ENCODE assay signal across 9 mouse cellular contexts in the genomic region with DNA sequence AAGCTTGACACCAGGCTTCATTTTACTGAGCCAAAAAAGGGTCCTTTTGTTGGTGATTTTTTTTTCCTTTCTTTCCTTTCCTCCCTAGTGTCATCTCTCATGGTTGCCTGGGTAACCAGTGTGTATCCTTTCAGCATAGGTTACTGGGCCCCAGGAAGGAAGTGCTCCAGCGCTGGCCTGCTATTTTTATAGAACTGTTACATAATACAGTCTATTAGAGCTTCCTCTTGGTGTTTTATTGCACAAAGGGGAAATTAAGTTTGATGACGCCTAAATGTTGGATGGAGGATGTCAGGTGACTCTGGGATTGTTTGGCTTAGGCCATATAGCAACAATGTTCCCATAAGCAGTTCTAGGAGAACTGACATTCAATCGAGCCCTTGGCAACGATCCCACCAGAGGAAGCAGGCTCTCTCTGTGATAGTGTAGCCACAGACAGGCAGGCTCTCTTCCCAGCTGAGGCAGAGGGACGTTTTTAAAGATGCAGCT. TPM values are rescaled to one million over a fixed set of nuclear protein-coding genes. Genes with fewer than 3 reads are reported as not detected.
DNase-seq lines count a peak whose midpoint lies in the region; ATAC-seq lines count a peak whose summit lies in the region.
"Had no signal": no experiment of that assay in that cellular context is flagged by ENCODE, and none has a peak within 500 bp of the region (broad histone marks: within the 10 kb centered on the region; RNA-seq: fewer than 3 reads in every experiment).

No protein-coding gene starts in this region.

- no peaks in the 10 kb centered on the region for H3K27me3 ChIP-seq in embryonic facial prominence, embryonic 12.5 days
- no peaks in the 10 kb centered on the region for H3K27me3 ChIP-seq in heart, embryonic 11.5 days (ENCODE audit: control insufficient read depth, insufficient read depth, low read length)
- H3K27me3 ChIP-seq in stomach, embryonic 14.5 days (ENCODE audit: control insufficient read depth, insufficient read depth, low read length), result no peaks in the 10 kb centered on the region
- H3K27me3 ChIP-seq: Patski had no signal

- peak; percentile 62 for ATAC-seq in embryonic facial prominence, embryonic 12.5 days (ENCODE audit: insufficient number of reproducible peaks, insufficient read depth, low FRiP score, low TSS enrichment)
- ATAC-seq in heart, embryonic 11.5 days (replicated peaks; ENCODE audit: insufficient number of reproducible peaks, low FRiP score, low TSS enrichment), result 0 out of 2 replicates have a peak, but pooled peaks have one; percentile 39
- peak; percentile 91 for ATAC-seq in megakaryocyte progenitor cell, adult 5-6 weeks (replicated peaks; ENCODE audit: poor library complexity)
- peak; percentile 73 for ATAC-seq in stomach, embryonic 14.5 days (ENCODE audit: insufficient number of reproducible peaks, insufficient read depth, low FRiP score, low read depth)
- ATAC-seq: Patski had no signal

- peaks cover 28% of the 10 kb centered on the region for H3K4me1 ChIP-seq in embryonic facial prominence, embryonic 12.5 days
- peaks cover 8% of the 10 kb centered on the region for H3K4me1 ChIP-seq in heart, embryonic 11.5 days (ENCODE audit: control insufficient read depth, insufficient read depth, low read length)
- peaks cover 30% of the 10 kb centered on the region for H3K4me1 ChIP-seq in stomach, embryonic 14.5 days (ENCODE audit: control insufficient read depth, insufficient read depth, low read length)

- no peaks in the 10 kb centered on the region for H3K9me3 ChIP-seq in embryonic facial prominence, embryonic 12.5 days
- no peaks in the 10 kb centered on the region for H3K9me3 ChIP-seq in heart, embryonic 11.5 days (replicated peaks; ENCODE audit: control insufficient read depth, low read length)
- no peaks in the 10 kb centered on the region for H3K9me3 ChIP-seq in stomach, embryonic 14.5 days (ENCODE audit: control insufficient read depth, low read depth, low read length)

- peak overlapping the region; percentile 24 for H3K4me2 ChIP-seq in embryonic facial prominence, embryonic 12.5 days (replicated peaks)
- no peak overlapping the region; the same call in 1 of the 2 replicates for H3K4me2 ChIP-seq in heart, embryonic 11.5 days
- H3K4me2 ChIP-seq in stomach, embryonic 14.5 days (replicated peaks; ENCODE audit: low read depth, low read length), result no peak overlapping the region

- DNase-seq in urinary bladder, postnatal 14 days (ENCODE audit: low spot score), result peak; percentile 48
- DNase-seq in urinary bladder, adult 18-20 months (ENCODE audit: low spot score in 2 of 2), result no peak
- peak; percentile 57 to 80 for DNase-seq in kidney, adult 8-10 months
- peak; percentile 76 for DNase-seq in left cerebral cortex, postnatal 4 days

- H3K4me3 ChIP-seq in embryonic facial prominence, embryonic 12.5 days, result no peak overlapping the region
- no peak overlapping the region for H3K4me3 ChIP-seq in heart, embryonic 11.5 days (ENCODE audit: low read depth, low read length)
- no peak overlapping the region for H3K4me3 ChIP-seq in stomach, embryonic 14.5 days (ENCODE audit: low read depth, low read length)

- intact Hi-C loops in left cerebral cortex, postnatal 4 days (cut with DNase I), result no loop called here

- no peaks in the 10 kb centered on the region for H3K36me3 ChIP-seq in embryonic facial prominence, embryonic 12.5 days
- no peaks in the 10 kb centered on the region for H3K36me3 ChIP-seq in heart, embryonic 11.5 days (ENCODE audit: control insufficient read depth, insufficient read depth, low read length)
- H3K36me3 ChIP-seq in stomach, embryonic 14.5 days (ENCODE audit: control insufficient read depth, insufficient read depth, low read length), result no peaks in the 10 kb centered on the region

- H3K27ac ChIP-seq in embryonic facial prominence, embryonic 12.5 days, result peak overlapping the region; percentile 47
- H3K27ac ChIP-seq in heart, embryonic 11.5 days (ENCODE audit: low read depth, low read length), result peak overlapping the region; percentile 60
- H3K27ac ChIP-seq in stomach, embryonic 14.5 days (ENCODE audit: low read length), result peak overlapping the region; percentile 87; the same call in 1 of the 2 replicates

- no peak overlapping the region for H3K9ac ChIP-seq in embryonic facial prominence, embryonic 12.5 days
- no peak overlapping the region for H3K9ac ChIP-seq in heart, embryonic 11.5 days (ENCODE audit: low read depth, low read length)
- H3K9ac ChIP-seq in stomach, embryonic 14.5 days (replicated peaks; ENCODE audit: low read depth, low read length), result no peak overlapping the region

- WGBS in embryonic facial prominence, embryonic 12.5 days, result 14% methylated on average over 5 of the region's 5 CpGs
- 29% methylated on average over 5 of the region's 5 CpGs for WGBS in heart, embryonic 11.5 days (ENCODE audit: insufficient replicate concordance)
- 18% methylated on average over 5 of the region's 5 CpGs for WGBS in stomach, embryonic 14.5 days

RNA-seq across cellular contexts. Expression of a gene that starts 45.0 kb away (rescaled TPM):
- 4.3 and 5.2 TPM in 2 replicates for polyA plus RNA-seq in embryonic facial prominence, embryonic 12.5 days (2016; fragmentation: Nextera tagmentation; extraction: Ambion mirVana)
- 1.4 and 3.7 TPM in 2 replicates for polyA plus RNA-seq in heart, embryonic 11.5 days (2014; fragmentation: Nextera tagmentation; extraction: Ambion mirVana)
- total RNA-seq in left cerebral cortex, postnatal 4 days (2021), result 1 to 10 TPM; 1.5 to 2.8 TPM
- total RNA-seq in megakaryocyte progenitor cell, adult 5-6 weeks (2015), result 0.39 and 0.52 TPM in 2 replicates
- 20.9 and 25.2 TPM in 2 replicates for total RNA-seq in megakaryocyte progenitor cell, adult 5-6 weeks (2017)
- polyA plus RNA-seq in stomach, embryonic 14.5 days (2014; fragmentation: Nextera tagmentation; extraction: Ambion mirVana), result 7.7 and 8.7 TPM in 2 replicates

Comparison
In these comparisons a context has a peak if more than half of its experiments do, and no peak if none do; other contexts are left out.
1. DNase-seq: peak in urinary bladder, postnatal 14 days (single experiment), kidney, adult 8-10 months (2 of 2) and left cerebral cortex, postnatal 4 days (single experiment); none in urinary bladder, adult 18-20 months (0 of 2).
2. ATAC-seq: peak in every context shown above with its lines; median percentile 91 in megakaryocyte progenitor cell, adult 5-6 weeks; 73 in stomach, embryonic 14.5 days; 62 in embryonic facial prominence, embryonic 12.5 days; 39 in heart, embryonic 11.5 days.
3. Peak in every context shown above with its lines, with median percentiles within 50 percentile points of each other: H3K27ac ChIP-seq.